Mouse (Mus musculus) heart, embryonic 13.5 days (tissue): ENCODE measurements around the gene Akt2. TPM values are rescaled to one million over a fixed set of nuclear protein-coding genes. Genes with fewer than 3 reads are reported as not detected.

Source experiments
- ATAC-seq: fragments of 200-750 bp; cut with Nextera tagmentation; 2 replicates; pipeline ENCODE4 v1.8.0; 2017; ENCODE audit warnings: moderate TSS enrichment; ENCODE audit not compliant: insufficient number of reproducible peaks, low FRiP score, low TSS enrichment; ENCODE audit errors: extremely low read depth
- H3K27ac ChIP-seq: fragments of 300-500 bp; sonication (generic); replicated peaks from 2 replicates; pipeline ENCODE4 v1.5.1; 2015; ENCODE audit warnings: moderate library complexity, mild to moderate bottlenecking, inconsistent platforms
- H3K27me3 ChIP-seq: fragments of 300-500 bp; sonication (generic); replicated peaks from 2 replicates; pipeline ENCODE4 v1.6.1; 2015; ENCODE audit warnings: mild to moderate bottlenecking, inconsistent platforms
- H3K36me3 ChIP-seq: fragments of 300-500 bp; sonication (generic); 2 replicates; pipeline ENCODE4 v1.6.1; 2015; ENCODE audit warnings: mild to moderate bottlenecking, inconsistent platforms
- H3K4me1 ChIP-seq: fragments of 300-500 bp; sonication (generic); 2 replicates; pipeline ENCODE4 v1.6.1; 2015; ENCODE audit warnings: inconsistent platforms
- H3K4me2 ChIP-seq: fragments of 300-500 bp; sonication (generic); 2 replicates; pipeline ENCODE4 v1.6.1; 2015; ENCODE audit warnings: inconsistent platforms, mild to moderate bottlenecking, moderate library complexity
- H3K4me3 ChIP-seq: fragments of 300-500 bp; sonication (generic); 2 replicates; pipeline ENCODE4 v1.5.1; 2015; ENCODE audit warnings: moderate library complexity, mild to moderate bottlenecking, inconsistent platforms
- H3K9ac ChIP-seq: fragments of 300-500 bp; sonication (generic); 2 replicates; pipeline ENCODE4 v1.6.1; 2015; ENCODE audit warnings: inconsistent platforms, mild to moderate bottlenecking, moderate library complexity
- H3K9me3 ChIP-seq: fragments of 300-500 bp; sonication (generic); 2 replicates; pipeline ENCODE4 v1.6.1; 2016; ENCODE audit warnings: inconsistent platforms
- WGBS: fragments of 180-500 bp; shearing (Covaris S2); methylation state at CpG from one replicate; pipeline ENCODE4 v1.1.7; 2015; ENCODE audit warnings: mixed read lengths; 5-methylcytosine and 5-hydroxymethylcytosine counted together
- polyA plus RNA-seq: library from polyadenylated mRNA; unstranded; fragments of >200 nt; fragmentation: Nextera tagmentation; extraction: Ambion mirVana; gene quantifications from 2 replicates; pipeline ENCODE4 v1.2.1, GENCODE M21; 2015

Akt2 gene
- polyA plus RNA-seq, 1 experiment from 2014 or later: 73.4 TPM

GRCm38 (mm10) chr7:27590566-27591213 lies 662 bp upstream of the Akt2 start:
- H3K4me1 ChIP-seq: peaks cover 30% of the 10 kb centered on the region
- 66% methylated on average over 4 of the region's 4 CpGs for WGBS

GRCm38 (mm10) chr7:27592217-27592929 lies 1.0 kb downstream of the Akt2 start:
- no peaks in the 10 kb centered on the region for H3K9me3 ChIP-seq
- H3K27ac ChIP-seq: peak overlapping the region; percentile 99
- WGBS: under 1% methylated on average over 17 of the region's 17 CpGs
- H3K36me3 ChIP-seq: 0 out of 2 replicates have a peak, but pooled peaks cover 10% of the 10 kb centered on the region
- peak overlapping the region; percentile 86 for H3K4me2 ChIP-seq
- peak overlapping the region; percentile 83 for H3K4me3 ChIP-seq
- H3K9ac ChIP-seq: peak overlapping the region; percentile 97
- ATAC-seq: peak; percentile 38
- H3K27me3 ChIP-seq: no peaks in the 10 kb centered on the region
- H3K4me1 ChIP-seq: peaks cover 47% of the 10 kb centered on the region

More at GRCm38 (mm10) chr7:27590566-27591213, 662 bp upstream of the Akt2 start:
- H3K4me3 ChIP-seq: peak overlapping the region; percentile 83
- H3K9me3 ChIP-seq: no peaks in the 10 kb centered on the region
- ATAC-seq: no peak
- H3K27me3 ChIP-seq: no peaks in the 10 kb centered on the region
- H3K9ac ChIP-seq: peak overlapping the region; percentile 97
- H3K36me3 ChIP-seq: 0 out of 2 replicates have a peak, but pooled peaks cover 7% of the 10 kb centered on the region
- peak overlapping the region; percentile 86 for H3K4me2 ChIP-seq
- peak overlapping the region; percentile 99 for H3K27ac ChIP-seq

GRCm38 (mm10) chr7:27592934-27593645 lies 1.7 kb downstream of the Akt2 start:
- peak overlapping the region; percentile 83 for H3K4me3 ChIP-seq
- no peaks in the 10 kb centered on the region for H3K9me3 ChIP-seq
- peaks cover 54% of the 10 kb centered on the region for H3K4me1 ChIP-seq
- H3K9ac ChIP-seq: peak overlapping the region; percentile 97
- 0 out of 2 replicates have a peak, but pooled peaks cover 10% of the 10 kb centered on the region for H3K36me3 ChIP-seq
- no peaks in the 10 kb centered on the region for H3K27me3 ChIP-seq
- H3K27ac ChIP-seq: peak overlapping the region; percentile 99
- WGBS: 36% methylated on average over 12 of the region's 12 CpGs
- peak overlapping the region; percentile 86 for H3K4me2 ChIP-seq
- no peak for ATAC-seq

GRCm38 (mm10) chr7:27596586-27597503 lies 5.5 kb downstream of the Akt2 start:
- Histone ChIP-seq H3K9me3 (no peaks in the 10 kb centered on the region), H3K9ac (peak overlapping the region; percentile 72), H3K4me3 (peak overlapping the region; percentile 15; the same call in 1 of the 2 replicates), H3K4me2 (peak overlapping the region; percentile 51), H3K36me3 (0 out of 2 replicates have a peak, but pooled peaks cover 10% of the 10 kb centered on the region), H3K27me3 (no peaks in the 10 kb centered on the region), H3K27ac (peak overlapping the region; percentile 86), H3K4me1 (peaks cover 91% of the 10 kb centered on the region)
- 30% methylated on average over 10 of the region's 10 CpGs for WGBS
- ATAC-seq: no peak

- no peaks in the 10 kb centered on the region for H3K27me3 ChIP-seq
- 61% methylated on average over 7 of the region's 7 CpGs for WGBS
- H3K4me1 ChIP-seq: peaks cover 97% of the 10 kb centered on the region
- 0 out of 2 replicates have a peak, but pooled peaks cover 10% of the 10 kb centered on the region for H3K36me3 ChIP-seq
- H3K9me3 ChIP-seq: no peaks in the 10 kb centered on the region
- H3K4me3 ChIP-seq: no peak overlapping the region
- H3K27ac ChIP-seq: peak overlapping the region; percentile 86; the same call in 1 of the 2 replicates
- peak overlapping the region; percentile 11 for H3K9ac ChIP-seq
- no peak for ATAC-seq
- no peak overlapping the region for H3K4me2 ChIP-seq
These were observed 6.7 kb downstream of the Akt2 start for GRCm38 (mm10) chr7:27598053-27598452.

- Histone ChIP-seq H3K4me1 (peaks cover 99% of the 10 kb centered on the region), H3K27ac (no peak overlapping the region)
- WGBS: 68% methylated on average over 4 of the region's 4 CpGs
These were observed 10.3 kb downstream of the Akt2 start for GRCm38 (mm10) chr7:27601628-27602027.

GRCm38 (mm10) chr7:27602161-27602560 lies 10.8 kb downstream of the Akt2 start:
- peak overlapping the region; percentile 42; the same call in 1 of the 2 replicates for H3K9ac ChIP-seq

More at GRCm38 (mm10) chr7:27601628-27602027, 10.3 kb downstream of the Akt2 start:
- no peaks in the 10 kb centered on the region for H3K36me3 ChIP-seq
- H3K4me3 ChIP-seq: no peak overlapping the region
- no peak for ATAC-seq
- H3K27me3 ChIP-seq: no peaks in the 10 kb centered on the region
- no peak overlapping the region for H3K4me2 ChIP-seq
- H3K9me3 ChIP-seq: no peaks in the 10 kb centered on the region
- H3K9ac ChIP-seq: peak overlapping the region; percentile 42; the same call in 1 of the 2 replicates

GRCm38 (mm10) chr7:27602835-27603234 lies 11.5 kb downstream of the Akt2 start:
- Histone ChIP-seq H3K4me3 (no peak overlapping the region), H3K4me1 (peaks cover 99% of the 10 kb centered on the region), H3K27me3 (no peaks in the 10 kb centered on the region), H3K27ac (no peak overlapping the region), H3K9me3 (no peaks in the 10 kb centered on the region), H3K36me3 (no peaks in the 10 kb centered on the region), H3K4me2 (no peak overlapping the region), H3K9ac (peak overlapping the region; percentile 15; the same call in 1 of the 2 replicates)
- no peak for ATAC-seq
- 61% methylated on average over 7 of the region's 7 CpGs for WGBS

More at GRCm38 (mm10) chr7:27602161-27602560, 10.8 kb downstream of the Akt2 start:
- ATAC-seq: no peak
- Histone ChIP-seq H3K4me1 (peaks cover 99% of the 10 kb centered on the region), H3K27me3 (no peaks in the 10 kb centered on the region), H3K36me3 (no peaks in the 10 kb centered on the region), H3K27ac (no peak overlapping the region), H3K9me3 (no peaks in the 10 kb centered on the region), H3K4me3 (no peak overlapping the region), H3K4me2 (no peak overlapping the region)
- 72% methylated on average over 2 of the region's 2 CpGs for WGBS

GRCm38 (mm10) chr7:27604661-27605348 lies 13.5 kb downstream of the Akt2 start:
- Histone ChIP-seq H3K36me3 (peaks cover 14% of the 10 kb centered on the region), H3K27me3 (no peaks in the 10 kb centered on the region), H3K27ac (peak overlapping the region; percentile 81), H3K4me1 (peaks cover 100% of the 10 kb centered on the region), H3K4me3 (no peak overlapping the region), H3K9ac (peak overlapping the region; percentile 58; the same call in 1 of the 2 replicates), H3K9me3 (no peaks in the 10 kb centered on the region), H3K4me2 (peak overlapping the region; percentile 32; the same call in 1 of the 2 replicates)
- 36% methylated on average over 5 of the region's 5 CpGs for WGBS
- no peak for ATAC-seq
